Comparison of ENCODE assay signal across 12 mouse cellular contexts in genomic region chr4:108051687-108052274, GRCm38 (mm10). TPM values are rescaled to one million over a fixed set of nuclear protein-coding genes. Genes with fewer than 3 reads are reported as not detected.
DNase-seq lines count a peak whose midpoint lies in the region; ATAC-seq lines count a peak whose summit lies in the region.
"Had no signal": no experiment of that assay in that cellular context is flagged by ENCODE, and none has a peak within 500 bp of the region (broad histone marks: within the 10 kb centered on the region; RNA-seq: fewer than 3 reads in every experiment).

No protein-coding gene starts in this region.

- no peaks in the 10 kb centered on the region for H3K9me3 ChIP-seq in kidney, embryonic 15.5 days (replicated peaks)
- H3K9me3 ChIP-seq: lung, embryonic 15.5 days; neural tube, embryonic 12.5 days had no signal

- peak; percentile 54 for DNase-seq in adrenal gland, postnatal 14 days
- DNase-seq in adrenal gland, adult 2 months, result no peak
- DNase-seq in kidney, adult 9 months, result peak; percentile 58
- peak; percentile 27 for DNase-seq in retina, postnatal 1 day
- DNase-seq in retina, embryonic 14.5 days (ENCODE audit: low spot score), result no peak
- peak; percentile 21 for DNase-seq in lung, postnatal 25 days (ENCODE audit: low spot score)
- DNase-seq in urinary bladder, postnatal 4 days (ENCODE audit: low spot score in 2 of 2), result no peak

- H3K4me2 ChIP-seq in kidney, embryonic 15.5 days, result no peak overlapping the region
- H3K4me2 ChIP-seq: lung, embryonic 15.5 days; neural tube, embryonic 12.5 days had no signal

- H3K4me3 ChIP-seq in kidney, embryonic 15.5 days (replicated peaks), result no peak overlapping the region
- H3K4me3 ChIP-seq: lung, embryonic 15.5 days; neural tube, embryonic 12.5 days had no signal

- ATAC-seq in kidney, embryonic 15.5 days (replicated peaks; ENCODE audit: low FRiP score), result no peak
- ATAC-seq: Patski had no signal

- H3K36me3 ChIP-seq in kidney, embryonic 15.5 days, result peaks cover 88% of the 10 kb centered on the region

- H3K27ac ChIP-seq in kidney, embryonic 15.5 days, result no peak overlapping the region
- H3K27ac ChIP-seq: lung, embryonic 15.5 days; neural tube, embryonic 12.5 days had no signal

- no peaks in the 10 kb centered on the region for H3K4me1 ChIP-seq in kidney, embryonic 15.5 days
- H3K4me1 ChIP-seq: neural tube, embryonic 12.5 days had no signal

- no peak overlapping the region for H3K9ac ChIP-seq in kidney, embryonic 15.5 days
- H3K9ac ChIP-seq: lung, embryonic 15.5 days; neural tube, embryonic 12.5 days had no signal

- H3K27me3 ChIP-seq in kidney, embryonic 15.5 days, result no peaks in the 10 kb centered on the region
- H3K27me3 ChIP-seq: lung, embryonic 15.5 days; neural tube, embryonic 12.5 days; Patski had no signal

- 89% methylated on average over 10 of the region's 10 CpGs for WGBS in kidney, embryonic 15.5 days

RNA-seq across cellular contexts. Expression of gene Podn, which starts 44.5 kb away (rescaled TPM):
- total RNA-seq in adrenal gland, postnatal 14 days (2021), result 8.1 and 8.2 TPM in 2 replicates
- 10 to 100 TPM in 1 of 2 experiments, 1 to 10 TPM in 1; 8.0 to 17.4 TPM for total RNA-seq in adrenal gland, adult 2 months (2021)
- polyA plus RNA-seq in adrenal gland, adult 2 months (2012; rRNA removed), result 17.6 and 21.9 TPM in 2 replicates
- polyA plus RNA-seq in kidney, embryonic 15.5 days (2015; fragmentation: Nextera tagmentation; extraction: Ambion mirVana), result 0.53 and 1.1 TPM in 2 replicates
- total RNA-seq: granulocyte monocyte progenitor cell, adult 5-6 weeks had no signal

Comparison
In these comparisons a context has a peak if more than half of its experiments do, and no peak if none do; other contexts are left out.
1. DNase-seq: peak in adrenal gland, postnatal 14 days (single experiment), kidney, adult 9 months (single experiment), retina, postnatal 1 day (single experiment) and lung, postnatal 25 days (single experiment); none in adrenal gland, adult 2 months (single experiment), retina, embryonic 14.5 days (single experiment) and urinary bladder, postnatal 4 days (0 of 2).